Mouse (Mus musculus) kidney, embryonic 16.5 days (tissue): ENCODE results near the gene Ssbp2. TPM values are rescaled to one million over a fixed set of nuclear protein-coding genes. Genes with fewer than 3 reads are reported as not detected.

ENCODE experiments used
- ATAC-seq: fragments of 200-750 bp; cut with Nextera tagmentation; 2 replicates; pipeline ENCODE4 v1.8.0; 2017; ENCODE audit warnings: moderate TSS enrichment; ENCODE audit not compliant: low FRiP score, low TSS enrichment
- H3K27ac ChIP-seq: fragments of 300-500 bp; sonication (generic); 2 replicates; pipeline ENCODE4 v1.5.1; 2014; ENCODE audit warnings: low read length
- H3K27me3 ChIP-seq: fragments of 300-500 bp; sonication (generic); 2 replicates; pipeline ENCODE4 v1.6.1; 2014; ENCODE audit warnings: low read length, control low read depth, mixed read lengths; ENCODE audit not compliant: insufficient read depth
- H3K36me3 ChIP-seq: fragments of 300-500 bp; sonication (generic); 2 replicates; pipeline ENCODE4 v1.6.1; 2014; ENCODE audit warnings: low read length, control low read depth, mixed read lengths; ENCODE audit not compliant: insufficient read depth
- H3K4me1 ChIP-seq: fragments of 300-500 bp; sonication (generic); 2 replicates; pipeline ENCODE4 v1.6.1; 2014; ENCODE audit warnings: low read length, control low read depth, mixed read lengths; ENCODE audit not compliant: insufficient read depth
- H3K4me2 ChIP-seq: fragments of 300-500 bp; sonication (generic); replicated peaks from 2 replicates; pipeline ENCODE4 v1.6.1; 2014; ENCODE audit warnings: low read depth, low read length
- H3K4me3 ChIP-seq: fragments of 300-500 bp; sonication (generic); 2 replicates; pipeline ENCODE4 v1.5.1; 2014; ENCODE audit warnings: mild to moderate bottlenecking, low read length
- H3K9ac ChIP-seq: fragments of 300-500 bp; sonication (generic); replicated peaks from 2 replicates; pipeline ENCODE4 v1.6.1; 2014; ENCODE audit warnings: low read length
- H3K9me3 ChIP-seq: fragments of 300-500 bp; sonication (generic); 2 replicates; pipeline ENCODE4 v1.6.1; 2016; ENCODE audit warnings: low read length, control low read depth
- WGBS: fragments of 180-500 bp; shearing (Covaris S2); extraction: QIAGEN DNeasy Blood & Tissue Kit; methylation state at CpG from one replicate; pipeline ENCODE4 v1.1.7; 2014; 5-methylcytosine and 5-hydroxymethylcytosine counted together
- polyA plus RNA-seq: library from polyadenylated mRNA; unstranded; fragments of >200 nt; fragmentation: Nextera tagmentation; extraction: Ambion mirVana; gene quantifications from 2 replicates; pipeline ENCODE4 v1.2.1, GENCODE M21; 2015

Gene Ssbp2
- polyA plus RNA-seq, 1 experiment from 2014 or later = 130 TPM

- WGBS = 91% methylated on average over 7 of the region's 7 CpGs
- Histone ChIP-seq H3K9me3 (no peaks in the 10 kb centered on the region), H3K4me2 (no peak overlapping the region), H3K27ac (no peak overlapping the region), H3K4me1 (no peaks in the 10 kb centered on the region), H3K4me3 (no peak overlapping the region), H3K9ac (no peak overlapping the region), H3K36me3 (no peaks in the 10 kb centered on the region), H3K27me3 (no peaks in the 10 kb centered on the region)
- ATAC-seq = no peak
These were observed 145.2 kb downstream of the Ssbp2 start for GRCm38 (mm10) chr13:91605043-91605840.

GRCm38 (mm10) chr13:91610601-91611000 is 150.5 kb downstream of the Ssbp2 start:
- 69% methylated on average over 4 of the region's 4 CpGs for WGBS
- H3K27ac ChIP-seq = no peak overlapping the region
- no peaks in the 10 kb centered on the region for H3K4me1 ChIP-seq
- no peak overlapping the region for H3K4me3 ChIP-seq
- no peaks in the 10 kb centered on the region for H3K36me3 ChIP-seq
- no peaks in the 10 kb centered on the region for H3K9me3 ChIP-seq
- H3K4me2 ChIP-seq = no peak overlapping the region
- H3K9ac ChIP-seq = no peak overlapping the region
- H3K27me3 ChIP-seq = no peaks in the 10 kb centered on the region
- no peak for ATAC-seq

- H3K4me2 ChIP-seq = no peak overlapping the region
- no peak overlapping the region for H3K9ac ChIP-seq
- no peaks in the 10 kb centered on the region for H3K36me3 ChIP-seq
- no peak overlapping the region for H3K4me3 ChIP-seq
- no peaks in the 10 kb centered on the region for H3K9me3 ChIP-seq
- 85% methylated on average over 3 of the region's 3 CpGs for WGBS
- H3K27ac ChIP-seq = no peak overlapping the region
- no peaks in the 10 kb centered on the region for H3K27me3 ChIP-seq
- no peaks in the 10 kb centered on the region for H3K4me1 ChIP-seq
- no peak for ATAC-seq
These were observed 151.8 kb downstream of the Ssbp2 start for GRCm38 (mm10) chr13:91611909-91612308.

- 73% methylated on average over 4 of the region's 4 CpGs for WGBS
- peak; percentile 70 for ATAC-seq
- Histone ChIP-seq H3K9me3 (no peaks in the 10 kb centered on the region), H3K4me2 (no peak overlapping the region), H3K4me3 (no peak overlapping the region), H3K9ac (no peak overlapping the region), H3K27me3 (no peaks in the 10 kb centered on the region), H3K36me3 (no peaks in the 10 kb centered on the region), H3K4me1 (no peaks in the 10 kb centered on the region), H3K27ac (no peak overlapping the region)
These were observed 152.5 kb downstream of the Ssbp2 start for GRCm38 (mm10) chr13:91612578-91612977.

- no peak overlapping the region for H3K9ac ChIP-seq
- WGBS = 87% methylated on average over 3 of the region's 3 CpGs
- H3K4me3 ChIP-seq = no peak overlapping the region
- no peak overlapping the region for H3K4me2 ChIP-seq
- H3K36me3 ChIP-seq = no peaks in the 10 kb centered on the region
- no peaks in the 10 kb centered on the region for H3K9me3 ChIP-seq
- H3K4me1 ChIP-seq = no peaks in the 10 kb centered on the region
- no peak overlapping the region for H3K27ac ChIP-seq
- no peaks in the 10 kb centered on the region for H3K27me3 ChIP-seq
- ATAC-seq = no peak
These were observed 156.0 kb downstream of the Ssbp2 start for GRCm38 (mm10) chr13:91616050-91616449.

GRCm38 (mm10) chr13:91616876-91617275 is 156.8 kb downstream of the Ssbp2 start:
- no peaks in the 10 kb centered on the region for H3K4me1 ChIP-seq
- no peaks in the 10 kb centered on the region for H3K36me3 ChIP-seq
- no peak overlapping the region for H3K4me2 ChIP-seq
- H3K9ac ChIP-seq = no peak overlapping the region
- H3K27me3 ChIP-seq = no peaks in the 10 kb centered on the region
- 87% methylated on average over 5 of the region's 5 CpGs for WGBS
- no peak overlapping the region for H3K27ac ChIP-seq
- no peak for ATAC-seq
- H3K9me3 ChIP-seq = no peaks in the 10 kb centered on the region
- H3K4me3 ChIP-seq = no peak overlapping the region

GRCm38 (mm10) chr13:91619431-91619830 is 159.3 kb downstream of the Ssbp2 start:
- Histone ChIP-seq H3K36me3 (0 out of 2 replicates have a peak, but pooled peaks cover under 1% of the 10 kb centered on the region), H3K9ac (no peak overlapping the region), H3K4me2 (no peak overlapping the region), H3K9me3 (no peaks in the 10 kb centered on the region), H3K4me1 (no peaks in the 10 kb centered on the region), H3K4me3 (no peak overlapping the region), H3K27ac (no peak overlapping the region), H3K27me3 (no peaks in the 10 kb centered on the region)
- WGBS = 56% methylated on average over 1 of the region's 1 CpGs
- no peak for ATAC-seq

GRCm38 (mm10) chr13:91620541-91620940 is 160.5 kb downstream of the Ssbp2 start:
- Histone ChIP-seq H3K4me3 (no peak overlapping the region), H3K27ac (no peak overlapping the region), H3K9me3 (no peaks in the 10 kb centered on the region), H3K4me1 (no peaks in the 10 kb centered on the region), H3K36me3 (0 out of 2 replicates have a peak, but pooled peaks cover 4% of the 10 kb centered on the region), H3K9ac (no peak overlapping the region), H3K27me3 (no peaks in the 10 kb centered on the region), H3K4me2 (no peak overlapping the region)
- 100% methylated on average over 3 of the region's 3 CpGs for WGBS
- no peak for ATAC-seq

- WGBS = 38% methylated on average over 9 of the region's 9 CpGs
- peak; percentile 59; the same call in 1 of the 2 replicates for ATAC-seq
These were observed 171.3 kb downstream of the Ssbp2 start for GRCm38 (mm10) chr13:91631291-91631799.

GRCm38 (mm10) chr13:91634123-91634522 is 174.0 kb downstream of the Ssbp2 start:
- Histone ChIP-seq H3K4me3 (no peak overlapping the region), H3K27me3 (no peaks in the 10 kb centered on the region), H3K36me3 (no peaks in the 10 kb centered on the region), H3K9me3 (no peaks in the 10 kb centered on the region), H3K4me2 (no peak overlapping the region), H3K27ac (no peak overlapping the region), H3K4me1 (peaks cover 7% of the 10 kb centered on the region), H3K9ac (no peak overlapping the region)
- ATAC-seq = no peak
- WGBS = 35% methylated on average over 7 of the region's 7 CpGs

More at GRCm38 (mm10) chr13:91631291-91631799, 171.3 kb downstream of the Ssbp2 start:
- H3K36me3 ChIP-seq = no peaks in the 10 kb centered on the region
- H3K9ac ChIP-seq = no peak overlapping the region
- H3K4me2 ChIP-seq = no peak overlapping the region
- H3K27ac ChIP-seq = no peak overlapping the region
- no peak overlapping the region for H3K4me3 ChIP-seq
- no peaks in the 10 kb centered on the region for H3K27me3 ChIP-seq
- H3K9me3 ChIP-seq = no peaks in the 10 kb centered on the region
- peaks cover 11% of the 10 kb centered on the region for H3K4me1 ChIP-seq
